Mouse (Mus musculus) testis, postnatal 14 days (tissue): ENCODE data around the gene Ccr10.
"Not testable (repeated sequence)": the region's sequence is repeated elsewhere in the genome, so short reads cannot be mapped to it uniquely, and the experiment has no call there.

Experiments
- DNase-seq: peaks from one replicate; pipeline ENCODE4 v3.0.0; 2021; ENCODE audit warnings: low spot score

The Ccr10 gene

DNA sequence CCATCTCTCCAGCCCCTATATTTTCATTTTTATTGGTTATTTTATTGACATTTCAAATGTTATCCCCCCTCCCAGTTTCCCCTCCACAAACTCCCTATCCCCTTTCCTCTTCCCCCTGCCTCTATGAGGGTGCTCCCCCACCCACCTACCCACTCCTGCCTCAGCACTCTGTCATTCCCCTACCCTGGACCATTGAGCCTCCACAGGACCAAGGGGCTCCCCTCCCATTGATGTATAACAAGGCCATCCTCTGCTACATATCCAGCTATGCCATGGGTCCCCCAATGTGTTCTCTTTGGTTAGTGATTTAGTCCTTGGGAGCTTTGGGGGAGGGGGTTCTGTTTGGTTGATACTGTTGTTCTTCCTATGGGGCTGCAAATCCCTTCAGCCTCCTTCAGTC is 20.6 kb downstream of the Ccr10 start:
- no peak for DNase-seq

DNA sequence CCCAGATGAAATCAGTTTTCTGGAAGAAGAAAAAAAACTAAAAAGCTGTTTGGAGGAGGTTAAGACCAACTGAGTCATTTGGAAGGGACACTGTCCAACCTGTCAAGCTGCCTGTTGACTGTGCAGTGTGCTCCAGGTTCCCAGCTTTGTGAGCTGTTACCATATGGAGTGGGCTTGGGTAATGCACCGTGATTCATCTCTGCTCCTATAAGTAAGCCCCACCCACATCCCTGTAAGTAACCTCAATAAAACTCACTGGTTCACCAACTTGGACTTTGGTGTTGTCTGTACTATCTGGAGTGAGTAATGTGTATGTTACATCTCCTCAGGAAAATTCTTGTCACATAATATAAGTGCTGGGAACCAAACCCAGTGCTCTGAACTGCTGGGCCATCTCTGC is 22.4 kb downstream of the Ccr10 start:
- DNase-seq = no peak

DNA sequence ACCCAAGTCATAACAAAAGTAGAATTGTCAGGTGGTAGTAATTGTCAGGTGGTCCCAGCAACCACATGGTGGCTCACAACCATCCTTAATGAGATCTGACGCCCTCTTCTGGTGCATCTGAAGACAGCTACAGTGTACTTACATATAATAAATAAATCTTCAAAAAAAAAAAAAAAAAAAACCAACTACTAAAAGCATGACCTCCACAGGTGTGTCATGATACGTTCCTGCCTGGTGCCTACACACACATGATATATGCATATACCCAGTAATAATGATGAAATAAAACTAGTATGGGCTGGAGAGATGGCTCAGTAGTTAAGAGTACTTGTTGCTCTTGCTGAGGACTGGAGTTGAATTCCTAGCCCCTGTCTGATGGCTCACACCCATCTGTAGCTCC is 24.2 kb downstream of the Ccr10 start:
- DNase-seq = no peak

DNA sequence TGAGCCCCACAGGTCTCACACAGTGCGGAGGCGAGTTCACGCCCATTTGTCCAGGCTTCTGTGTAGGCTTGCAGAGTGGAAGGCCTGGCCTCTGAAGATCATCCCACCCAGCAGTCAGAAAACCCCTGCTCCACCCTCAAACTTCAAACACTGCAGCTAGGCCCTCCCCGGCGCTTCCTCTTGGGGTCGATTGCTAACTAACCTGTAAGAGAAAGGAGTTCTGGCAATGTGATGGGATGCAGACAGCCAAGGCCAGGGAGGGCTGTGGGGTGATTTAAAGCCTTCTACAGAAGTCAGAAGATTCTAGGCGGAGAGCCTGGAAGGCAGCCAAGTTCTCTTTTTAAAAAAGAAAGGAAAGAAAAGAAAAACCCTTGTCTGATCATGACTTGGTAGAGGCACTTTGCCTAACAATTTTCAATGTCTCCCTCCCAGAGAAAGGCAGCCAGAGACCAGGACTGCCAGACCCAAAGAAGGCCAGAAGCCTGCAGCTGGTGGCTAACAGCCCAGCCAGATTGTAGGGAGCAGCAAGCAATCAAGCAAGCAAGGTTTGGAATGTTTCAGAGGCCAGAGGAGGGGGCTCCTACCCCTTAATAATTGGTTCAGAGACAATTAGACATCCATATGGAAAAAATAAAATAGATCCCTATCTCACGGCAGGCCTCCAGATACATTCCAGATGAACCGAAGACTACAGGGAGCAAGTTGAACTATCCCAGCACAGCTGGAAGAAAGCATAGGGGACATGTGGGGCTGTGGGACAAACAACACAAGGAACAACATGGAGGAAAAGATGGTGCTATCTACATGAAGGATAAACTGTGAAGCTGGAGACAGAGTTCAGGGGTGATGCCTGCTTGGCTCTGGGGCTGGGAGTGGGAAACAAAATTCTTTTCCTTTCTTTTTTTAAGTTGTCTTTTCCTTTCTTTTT is 25.8 kb downstream of the Ccr10 start:
- DNase-seq = no peak

DNA sequence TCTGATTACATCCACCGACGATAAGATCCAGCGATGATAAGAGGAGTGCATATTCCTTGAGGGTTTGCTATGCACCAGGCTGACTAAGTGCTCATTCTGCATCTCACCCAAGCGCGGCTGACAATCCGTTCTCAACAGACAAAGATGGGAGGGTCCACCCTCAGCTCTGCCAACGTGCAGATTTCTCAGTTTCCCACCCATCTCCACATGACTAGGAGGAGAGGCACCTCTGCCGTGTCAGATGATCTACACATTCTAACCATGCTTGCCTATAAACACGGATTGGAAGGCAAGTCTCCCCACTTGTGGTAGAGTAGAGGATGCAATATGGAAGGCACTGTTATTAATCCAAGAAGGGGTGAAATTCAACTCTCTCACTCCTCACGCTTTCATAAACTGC is 26.5 kb downstream of the Ccr10 start:
- DNase-seq = no peak

DNA sequence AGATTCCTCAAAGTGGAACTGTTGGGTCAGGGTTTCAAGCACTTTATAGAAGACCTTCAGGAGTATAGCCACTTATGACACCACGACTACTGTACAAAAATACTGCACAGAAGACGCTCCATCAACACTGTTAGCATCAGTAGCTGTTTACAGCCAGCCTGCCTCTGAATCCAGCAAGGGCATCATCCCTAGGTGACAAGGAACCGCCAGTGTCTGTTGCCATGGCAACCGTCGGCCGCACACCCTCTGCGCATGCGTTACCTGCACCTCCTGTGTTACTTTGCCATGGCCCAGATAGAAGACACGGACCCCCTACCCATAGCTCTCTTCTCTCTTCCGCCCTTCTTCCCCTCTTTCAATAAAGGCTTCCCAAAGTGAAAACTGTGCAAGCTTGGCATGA is 28.9 kb downstream of the Ccr10 start:
- DNase-seq = no peak

DNA sequence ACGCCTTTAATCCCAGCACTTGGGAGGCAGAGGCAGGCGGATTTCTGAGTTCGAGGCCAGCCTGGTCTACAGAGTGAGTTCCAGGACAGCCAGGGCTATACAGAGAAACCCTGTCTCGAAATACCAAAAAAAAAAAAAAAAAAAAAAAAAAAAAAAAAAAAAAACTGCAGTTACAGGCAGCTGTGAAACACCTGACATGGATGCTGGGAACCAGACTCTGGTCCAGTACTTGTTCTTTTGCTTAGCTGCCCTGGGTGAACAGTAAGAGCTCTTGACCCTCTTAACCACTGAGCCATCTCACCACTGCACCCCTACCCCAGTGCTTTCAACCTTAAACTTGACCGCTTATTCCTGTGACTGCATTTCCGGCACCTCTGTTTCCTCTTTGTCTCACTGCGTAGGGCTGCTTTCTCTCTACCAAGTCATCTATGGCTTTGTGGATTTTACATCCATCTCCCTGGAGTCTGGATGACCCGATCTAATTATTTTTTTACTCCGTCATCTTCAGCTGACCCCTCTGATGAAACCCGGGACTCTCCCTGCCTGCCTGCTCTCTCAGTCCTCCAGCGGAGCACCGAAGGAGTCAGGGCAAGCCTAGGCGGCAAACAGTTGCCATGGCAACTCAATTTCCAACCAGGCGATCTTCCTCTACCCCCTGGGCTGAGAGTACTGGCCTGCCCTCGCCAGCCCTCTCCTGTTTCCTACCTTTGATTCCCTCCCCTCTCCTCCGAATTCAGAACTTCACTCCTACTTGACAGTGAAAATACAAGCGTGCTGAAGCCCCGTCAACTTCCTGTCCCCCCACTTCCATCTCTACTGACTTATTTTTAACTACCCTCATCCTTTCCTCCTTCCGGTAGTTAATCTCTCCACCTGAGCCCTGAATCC is 31.7 kb downstream of the Ccr10 start:
- peak; percentile 61 for DNase-seq

DNA sequence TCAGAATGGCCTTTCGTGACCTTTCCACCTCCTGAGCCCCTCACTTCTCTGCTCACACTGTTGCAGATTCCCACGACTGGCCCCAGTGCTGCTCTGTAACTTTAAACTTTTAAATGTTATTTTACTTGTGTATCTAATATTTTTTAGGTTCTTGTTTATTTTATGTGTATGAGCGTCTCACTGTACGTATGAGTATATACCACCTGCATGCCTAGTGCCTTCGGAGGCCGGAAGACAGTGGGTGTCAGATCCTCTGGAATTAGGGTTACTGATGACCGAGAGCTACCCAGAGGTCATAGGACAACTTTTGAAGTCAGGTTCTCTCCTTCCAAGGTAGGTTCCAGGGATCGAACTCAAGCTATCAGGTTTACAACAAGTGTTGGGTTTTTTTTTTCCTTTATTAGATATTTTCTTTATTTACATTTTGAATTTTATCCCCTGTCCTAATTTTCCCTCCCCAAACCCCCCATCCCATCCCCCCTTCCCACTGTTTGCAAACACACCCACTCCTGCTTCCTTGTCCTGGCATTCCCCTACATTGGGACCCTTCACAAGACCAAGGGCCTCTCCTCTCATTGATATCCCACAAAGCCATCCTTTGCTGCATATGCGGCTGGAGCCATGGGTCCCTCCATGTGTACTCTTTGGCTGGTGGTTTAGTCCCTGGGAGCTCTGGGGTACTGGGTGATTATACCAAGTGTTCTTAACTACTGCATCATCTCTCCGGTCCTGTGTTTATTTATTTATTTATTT is 32.9 kb downstream of the Ccr10 start:
- DNase-seq = no peak

DNA sequence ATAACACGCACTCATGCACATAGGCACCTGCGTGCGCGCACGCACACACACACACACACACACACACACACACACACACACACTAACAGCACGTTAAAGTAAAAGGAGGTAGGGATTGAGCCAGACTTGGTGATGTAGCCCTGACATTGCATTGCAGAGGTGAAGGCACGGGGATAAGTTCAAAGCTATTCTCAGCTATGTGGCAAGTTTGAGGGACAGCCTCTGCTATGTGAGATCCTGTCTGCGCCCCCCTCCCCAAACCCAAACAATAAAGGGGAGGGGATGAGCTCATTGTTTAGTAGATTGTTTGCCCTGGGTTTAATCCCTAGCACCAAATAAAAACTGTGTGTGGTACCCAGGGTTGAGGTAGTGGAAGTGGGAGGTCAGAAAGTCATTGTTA is 34.2 kb downstream of the Ccr10 start:
- DNase-seq = no peak

DNA sequence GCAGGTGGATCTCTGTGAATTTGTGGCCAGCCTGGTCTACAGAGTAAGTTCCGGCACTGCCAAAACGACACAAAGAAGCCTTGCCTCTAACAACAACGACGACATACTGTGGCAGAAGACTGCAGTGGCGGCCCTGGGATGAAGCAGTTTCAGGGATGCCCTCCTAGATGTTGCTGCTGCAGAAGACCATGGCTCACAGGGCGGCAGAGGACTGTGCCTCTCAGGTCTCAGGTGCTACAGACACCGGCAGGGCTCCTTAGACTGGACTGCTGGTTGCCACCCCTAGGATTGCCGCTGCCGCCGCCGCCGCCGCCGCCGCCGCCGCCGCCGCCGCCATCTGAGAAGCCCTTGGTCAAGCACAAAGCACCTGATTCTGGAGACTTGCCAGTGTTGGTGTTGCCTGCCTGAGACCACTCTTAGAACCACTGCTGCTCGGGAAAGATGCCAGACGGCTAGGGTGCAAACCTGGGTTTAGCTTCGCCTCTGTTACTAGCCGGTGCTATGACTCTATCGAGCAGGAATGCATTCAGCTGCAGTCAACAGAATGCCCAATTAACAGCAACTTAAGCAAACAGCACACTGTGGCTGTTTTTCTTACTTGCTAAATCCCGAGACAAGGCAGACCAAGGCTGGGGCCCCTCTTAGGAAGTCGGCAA is 35.0 kb downstream of the Ccr10 start:
- no peak for DNase-seq

DNA sequence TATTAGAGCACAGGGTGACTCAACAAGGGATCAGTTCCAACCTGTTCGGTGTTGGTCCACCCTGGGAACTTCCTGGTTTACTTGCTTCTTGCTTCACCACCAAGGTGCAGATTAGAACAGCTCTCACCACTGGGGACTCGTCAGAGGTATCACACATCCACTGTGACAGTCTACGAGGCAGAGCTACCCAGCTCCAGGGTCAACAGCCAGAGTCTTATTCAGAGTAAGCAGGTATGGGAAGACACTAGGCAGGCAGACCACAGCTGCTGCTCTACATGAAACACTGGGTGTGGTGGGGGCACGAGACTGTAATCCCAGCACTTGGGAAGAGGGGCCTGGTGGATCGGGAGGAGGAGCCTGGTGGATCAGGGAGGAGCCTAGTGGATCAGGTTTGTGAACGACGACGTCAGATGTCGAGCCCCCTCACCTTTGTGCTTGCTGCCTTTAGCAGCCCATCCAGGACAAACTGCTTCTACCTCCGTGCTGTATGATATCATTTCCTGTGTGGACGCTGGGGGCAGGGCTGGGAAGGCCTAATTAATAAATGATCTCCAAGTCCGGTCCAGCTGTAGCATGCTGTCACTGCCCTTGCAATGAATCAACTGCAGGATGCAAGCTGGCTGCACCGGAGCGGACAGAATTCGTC is 36.6 kb downstream of the Ccr10 start:
- DNase-seq = no peak

DNA sequence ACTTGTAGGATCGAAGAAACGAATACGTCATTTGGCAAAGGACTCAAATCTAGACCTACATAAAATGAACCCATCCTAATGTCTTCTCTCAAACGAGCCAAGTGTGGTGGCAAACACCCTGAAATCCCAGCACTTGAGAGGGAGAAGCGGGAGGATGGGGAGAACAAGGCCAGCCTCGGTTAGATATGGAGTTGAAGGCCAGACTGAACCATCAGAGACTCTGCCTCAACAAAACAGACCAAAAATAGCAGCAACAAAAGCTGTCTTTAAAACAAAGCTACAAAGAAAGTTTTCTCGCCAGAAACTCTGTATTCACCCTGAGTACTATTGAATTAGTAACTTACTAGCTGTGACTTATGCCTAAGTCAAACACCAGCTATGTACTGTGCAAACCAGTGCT is 38.2 kb downstream of the Ccr10 start:
- DNase-seq = no peak

DNA sequence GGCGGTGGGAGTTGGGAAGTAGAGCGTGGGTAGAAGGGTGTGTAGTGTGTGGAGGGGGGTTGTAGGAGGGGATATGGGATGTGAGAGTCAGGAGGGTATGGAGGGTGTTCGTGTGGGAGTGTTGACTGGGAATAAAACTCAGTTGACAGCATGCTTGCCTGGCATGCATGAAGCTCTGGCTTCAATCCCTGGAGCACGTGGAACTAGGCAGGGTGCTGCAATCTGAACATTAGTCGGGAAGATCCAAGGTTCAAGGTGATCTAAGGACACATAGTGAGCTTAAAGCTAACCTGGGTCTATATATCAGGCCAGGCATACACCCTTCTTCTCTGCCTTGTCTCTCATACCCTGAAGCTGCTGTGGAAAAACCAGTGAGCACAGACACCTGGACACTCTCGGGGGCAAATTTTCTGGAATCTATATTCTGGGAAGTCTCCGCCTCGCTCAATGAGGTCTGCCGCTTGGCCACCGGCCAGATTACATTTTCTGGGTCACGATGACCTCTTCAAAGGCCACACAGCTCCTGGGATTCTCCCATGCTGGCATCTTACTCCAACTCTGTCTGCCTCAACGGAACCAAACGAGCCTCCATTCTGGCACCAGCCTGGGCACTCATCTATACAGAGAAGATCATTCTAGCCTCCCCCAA is 40.9 kb downstream of the Ccr10 start:
- DNase-seq = no peak

DNA sequence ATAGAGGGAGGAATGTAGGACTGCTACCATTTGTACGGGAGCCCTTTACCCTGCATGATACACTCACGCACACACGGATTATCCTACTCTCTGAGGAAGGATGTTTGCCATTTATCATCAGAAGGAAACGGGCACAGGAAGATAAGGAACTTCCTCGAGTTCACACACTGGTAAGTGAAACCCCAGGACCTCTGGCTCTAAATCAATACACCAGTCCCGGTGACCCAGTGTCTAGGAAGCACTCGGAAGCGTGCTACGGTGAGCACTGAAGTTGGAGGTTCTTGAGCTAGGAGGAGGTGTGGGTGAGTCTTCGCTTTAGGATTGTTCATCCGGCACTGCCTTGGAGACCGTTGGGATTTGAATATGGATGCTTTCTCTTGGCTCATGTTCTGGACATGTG is 42.2 kb downstream of the Ccr10 start:
- DNase-seq = no peak

DNA sequence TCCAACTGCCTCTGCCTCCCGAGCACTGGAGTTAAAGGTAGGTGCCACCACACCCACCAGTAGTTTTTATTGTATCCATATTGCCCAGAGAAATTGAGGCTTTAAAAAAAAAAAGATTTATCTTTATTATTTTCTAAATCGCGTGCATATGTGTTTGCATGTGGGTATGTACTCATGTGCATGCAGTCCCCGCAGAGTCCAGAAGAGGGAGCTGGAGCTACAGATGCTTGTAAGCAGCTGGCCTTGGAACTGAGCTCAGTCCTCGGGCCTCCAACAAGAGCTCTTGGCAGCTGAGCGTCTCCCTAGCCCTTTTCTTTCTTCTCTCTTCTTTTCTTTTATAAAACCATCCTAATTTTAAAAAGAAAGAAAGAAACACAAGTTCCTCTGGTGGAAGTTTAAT is 43.5 kb downstream of the Ccr10 start:
- DNase-seq = peak; percentile 66

DNA sequence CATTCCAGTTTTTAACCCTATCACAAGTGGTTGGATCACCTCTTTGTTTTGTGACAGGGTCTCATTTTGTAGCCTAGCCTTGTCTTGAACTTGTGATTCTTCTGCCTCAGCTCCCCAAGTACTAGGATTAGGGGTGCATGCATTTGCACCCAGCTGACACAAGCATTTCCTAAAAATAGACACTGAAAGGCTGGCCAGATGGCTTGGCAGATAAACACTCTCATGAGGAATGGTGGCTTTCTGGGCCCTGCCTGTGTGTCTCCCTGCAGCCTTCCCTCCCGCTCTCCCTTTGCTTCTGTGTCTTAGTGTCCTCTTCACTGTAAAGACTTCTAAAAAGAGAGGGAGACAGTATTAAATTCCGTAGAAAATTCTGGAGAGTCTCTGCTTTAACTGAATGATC is 44.1 kb downstream of the Ccr10 start:
- DNase-seq = no peak

DNA sequence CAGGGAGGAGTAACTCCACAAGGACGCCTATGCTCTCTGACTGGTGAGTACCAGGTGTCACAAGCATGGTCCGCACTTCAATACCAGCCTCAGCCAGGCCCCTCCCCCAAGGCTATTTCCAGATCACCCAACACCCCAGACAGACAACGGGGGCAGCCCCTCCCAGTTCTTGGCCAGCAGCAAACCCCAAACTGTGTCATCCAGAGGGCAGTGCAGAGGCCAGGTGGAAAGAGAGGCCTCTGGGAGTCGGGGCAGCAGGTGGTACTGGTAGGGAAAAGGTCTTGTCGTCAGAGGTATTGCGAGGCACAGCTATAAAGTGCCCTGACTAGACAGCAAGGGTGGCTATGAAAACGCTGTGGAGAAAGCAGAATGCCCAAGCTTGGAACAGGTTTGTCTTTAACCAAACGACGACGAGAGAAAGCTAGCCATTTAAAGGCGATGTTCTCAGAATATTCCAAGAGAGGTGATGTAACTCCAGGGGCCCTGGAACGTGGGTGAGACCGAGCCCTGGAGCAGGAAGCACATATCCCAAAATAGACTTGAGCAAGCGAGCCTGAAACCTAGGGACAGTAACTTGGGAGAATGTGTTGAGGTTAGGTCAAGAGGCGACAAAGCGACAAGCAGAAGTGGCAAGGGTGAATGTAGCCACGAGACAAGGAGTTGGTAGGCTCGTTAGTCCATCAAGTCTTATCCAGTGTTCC is 45.0 kb downstream of the Ccr10 start:
- DNase-seq = no peak

DNA sequence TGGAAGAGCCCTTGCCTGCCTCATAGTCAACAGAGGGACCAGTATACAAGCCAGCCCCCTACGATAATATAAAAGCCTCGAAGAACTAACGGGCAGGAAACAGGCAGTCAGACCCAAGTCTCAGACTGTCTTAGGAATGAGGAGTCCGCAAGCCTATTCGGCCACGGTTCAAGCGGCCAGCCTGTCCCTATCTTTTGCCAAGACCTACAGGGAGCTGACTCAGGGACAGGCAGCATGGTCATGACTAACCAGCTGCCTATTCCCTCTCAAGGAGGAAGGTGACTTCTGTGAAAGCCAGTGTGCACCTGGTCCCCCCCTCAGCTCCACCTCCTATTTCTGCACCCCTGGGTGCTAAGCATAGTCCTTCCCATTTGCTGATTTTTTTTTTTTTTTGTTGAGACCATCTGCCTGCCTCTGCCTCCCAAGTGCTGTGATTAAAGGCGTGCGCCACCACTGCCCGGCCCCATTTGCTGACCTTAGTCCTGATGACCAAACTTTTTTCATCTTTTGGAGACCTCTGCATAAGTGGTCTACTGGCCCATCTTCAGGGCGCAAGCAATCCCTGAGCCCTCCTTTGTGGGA is 46.2 kb downstream of the Ccr10 start:
- DNase-seq = no peak

DNA sequence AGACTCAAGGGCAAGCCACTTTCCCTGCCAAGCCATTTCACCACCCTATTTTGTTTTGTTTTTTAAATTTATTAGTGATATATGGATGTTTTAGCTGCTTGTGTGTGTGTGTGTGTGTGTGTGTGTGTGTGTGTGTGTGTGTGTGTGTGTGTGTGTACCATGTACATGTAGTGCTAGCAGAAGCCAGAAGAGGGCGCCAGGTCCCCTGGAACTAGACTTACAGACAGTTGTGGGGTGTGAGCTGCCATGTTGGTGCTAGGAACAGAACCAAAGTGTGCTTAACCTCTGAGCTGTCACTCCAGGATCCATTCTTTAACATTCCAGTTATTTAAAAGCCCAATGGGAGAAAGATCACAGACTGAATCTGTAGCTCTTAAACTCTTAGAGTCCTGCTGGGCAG is 48.2 kb downstream of the Ccr10 start:
- DNase-seq = no peak

DNA sequence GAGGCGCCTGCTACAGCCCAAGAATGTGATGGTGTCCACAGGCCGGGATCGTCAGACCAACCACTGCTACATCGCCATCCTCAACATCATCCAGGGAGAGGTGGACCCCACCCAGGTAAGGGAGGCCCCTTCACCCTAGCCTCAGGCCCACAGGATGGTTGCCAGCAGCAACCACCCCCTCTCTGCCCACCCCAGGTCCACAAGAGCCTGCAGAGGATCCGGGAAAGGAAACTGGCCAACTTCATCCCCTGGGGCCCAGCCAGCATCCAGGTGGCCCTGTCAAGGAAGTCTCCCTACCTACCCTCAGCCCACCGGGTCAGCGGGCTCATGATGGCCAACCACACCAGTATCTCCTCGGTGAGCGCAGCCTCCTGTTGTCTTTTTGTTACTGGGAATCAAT is 50.2 kb downstream of the Ccr10 start:
- not testable (repeated sequence) for DNase-seq
